ENCODE assay signal across 9 mouse cellular contexts in genomic region chr11:97742591-97742990, GRCm38 (mm10). TPM values are rescaled to one million over a fixed set of nuclear protein-coding genes. Genes with fewer than 3 reads are reported as not detected.
A peak's percentile ranks its signal among the peaks of the same experiment; 100 is the strongest.
DNase-seq lines count a peak whose midpoint lies in the region; ATAC-seq and TF ChIP-seq lines count a peak whose summit lies in the region.
"Had no signal": no experiment of that assay in that cellular context is flagged by ENCODE, and none has a peak within 500 bp of the region (broad histone marks: within the 10 kb centered on the region; RNA-seq: fewer than 3 reads in every experiment).

No protein-coding gene starts in this region.

- no peak for TF ChIP-seq RAD21 in CH12.LX (IDR thresholded peaks at IDR 0.05; ENCODE audit: low read depth, low read length)

- in situ Hi-C loops in CH12.LX (cut with MboI; ENCODE audit: low pct_ligation_motif_present, low pct_unique_long_range_greater_than_20kb, low sequenced_read_pairs): no loop called here

- no peak for TF ChIP-seq EP300 in CH12.LX (IDR thresholded peaks at IDR 0.05; ENCODE audit: low read length)

- no peak overlapping the region for H3K27ac ChIP-seq in heart, embryonic 14.5 days (replicated peaks in 1 of 2; ENCODE audit: control insufficient read depth in 1 of 2, insufficient read depth in 1 of 2, low read depth in 2 of 2, low read length in 2 of 2)
- H3K27ac ChIP-seq in CH12.LX (ENCODE audit: insufficient read depth, low read depth): no peak overlapping the region
- H3K27ac ChIP-seq in forebrain, embryonic 15.5 days (replicated peaks): no peak overlapping the region
- no peak overlapping the region for H3K27ac ChIP-seq in liver, embryonic 15.5 days (replicated peaks)

- ATAC-seq in heart, embryonic 14.5 days (ENCODE audit: insufficient number of reproducible peaks, insufficient read depth, low FRiP score, low read depth): no peak
- no peak for ATAC-seq in forebrain, embryonic 15.5 days (replicated peaks)
- ATAC-seq in liver, embryonic 15.5 days (ENCODE audit: insufficient read depth): no peak

- TF ChIP-seq CTCF in CH12.LX (conservative IDR thresholded peaks at IDR 0.05 in 1 of 2, IDR thresholded peaks at IDR 0.05 in 1 of 2; ENCODE audit: low read depth in 2 of 2, low read length in 2 of 2): no peak

- H3K9me3 ChIP-seq in heart, embryonic 14.5 days (ENCODE audit: control insufficient read depth, low read length): no peaks in the 10 kb centered on the region
- H3K9me3 ChIP-seq in CH12.LX (replicated peaks; ENCODE audit: low read length): peaks cover 2% of the 10 kb centered on the region
- no peaks in the 10 kb centered on the region for H3K9me3 ChIP-seq in forebrain, embryonic 15.5 days
- no peaks in the 10 kb centered on the region for H3K9me3 ChIP-seq in liver, embryonic 15.5 days (replicated peaks)
- H3K9me3 ChIP-seq: heart, embryonic 10.5 days had no signal

- H3K4me3 ChIP-seq in heart, embryonic 14.5 days (ENCODE audit: control insufficient read depth in 1 of 2, insufficient read depth in 1 of 2, low read depth in 1 of 2, low read length in 2 of 2): no peak overlapping the region; a peak in 1 of 4 replicates
- peak overlapping the region; percentile 79 to 99 (median 81) for H3K4me3 ChIP-seq in CH12.LX (replicated peaks in 1 of 3; ENCODE audit: low read depth in 2 of 3, low read length in 2 of 3, poor library complexity in 1 of 3)
- H3K4me3 ChIP-seq in forebrain, embryonic 15.5 days: peak overlapping the region; percentile 83
- H3K4me3 ChIP-seq in liver, embryonic 15.5 days (replicated peaks): peak overlapping the region; percentile 84; the same call in 1 of the 2 replicates

- dilution Hi-C loops in CH12.LX (cut with MboI; ENCODE audit: extremely low pct_ligation_motif_present, extremely low pct_unique_long_range_greater_than_20kb, low sequenced_read_pairs): no loop called here

- peaks cover 15% of the 10 kb centered on the region for H3K36me3 ChIP-seq in heart, embryonic 14.5 days (ENCODE audit: control insufficient read depth, insufficient read depth, low read length)
- peaks cover 10 to 45% of the 10 kb centered on the region in 2 experiments for H3K36me3 ChIP-seq in CH12.LX (replicated peaks in 1 of 2; ENCODE audit: control insufficient read depth in 1 of 2, insufficient read depth in 1 of 2, low read length in 1 of 2)
- peaks cover 16% of the 10 kb centered on the region for H3K36me3 ChIP-seq in forebrain, embryonic 15.5 days
- peaks cover 13% of the 10 kb centered on the region for H3K36me3 ChIP-seq in liver, embryonic 15.5 days (replicated peaks)

- intact Hi-C loops in heart, postnatal 25 days (cut with DNase I): loop anchor here (5.0 kb wide), 1 partner anchor 40 kb away; the partner anchor contains the start of genes Pcgf2 and Psmb3

- no peaks in the 10 kb centered on the region for H3K27me3 ChIP-seq in heart, embryonic 14.5 days (ENCODE audit: control insufficient read depth, insufficient read depth, low read length)
- H3K27me3 ChIP-seq in CH12.LX (replicated peaks): no peaks in the 10 kb centered on the region
- H3K27me3 ChIP-seq in forebrain, embryonic 15.5 days: no peaks in the 10 kb centered on the region
- no peaks in the 10 kb centered on the region for H3K27me3 ChIP-seq in liver, embryonic 15.5 days

- DNase-seq in heart, postnatal 25 days (ENCODE audit: low spot score): no peak
- DNase-seq in CH12.LX (ENCODE audit: extremely low read depth): peak; percentile 28
- no peak for DNase-seq in c-Kit-positive CD71-positive TER-119-positive erythroid progenitor cells, embryonic 14.5 days (ENCODE audit: low spot score)
- DNase-seq in ovary, postnatal 10 days (ENCODE audit: low spot score): no peak
- no peak for DNase-seq in urinary bladder, postnatal 36 days (ENCODE audit: low spot score in 2 of 2)

- H3K79me2 ChIP-seq in CH12.LX (replicated peaks; ENCODE audit: control insufficient read depth, extremely low read depth, insufficient read depth, poor library complexity, severe bottlenecking): peaks cover 36% of the 10 kb centered on the region

- peak overlapping the region; percentile 94 for H3K4me2 ChIP-seq in heart, embryonic 14.5 days (ENCODE audit: low read length)
- H3K4me2 ChIP-seq in CH12.LX (ENCODE audit: insufficient read depth, low read depth, poor library complexity, severe bottlenecking): peak overlapping the region; percentile 58
- H3K4me2 ChIP-seq in forebrain, embryonic 15.5 days (replicated peaks): peak overlapping the region; percentile 57
- H3K4me2 ChIP-seq in liver, embryonic 15.5 days: peak overlapping the region; percentile 95

- 83% methylated on average over 9 of the region's 9 CpGs for WGBS in heart, embryonic 14.5 days
- 69% methylated on average over 9 of the region's 9 CpGs for WGBS in forebrain, embryonic 15.5 days
- WGBS in liver, embryonic 15.5 days (ENCODE audit: insufficient replicate concordance): 64% methylated on average over 9 of the region's 9 CpGs

- H3K4me1 ChIP-seq in heart, embryonic 14.5 days (ENCODE audit: control insufficient read depth in 2 of 2, insufficient read depth in 2 of 2, low read length in 2 of 2): peaks cover 12 to 19% of the 10 kb centered on the region in 2 experiments
- peaks cover 6 to 31% of the 10 kb centered on the region in 2 experiments for H3K4me1 ChIP-seq in CH12.LX (ENCODE audit: control insufficient read depth in 1 of 2, insufficient read depth in 2 of 2)
- H3K4me1 ChIP-seq in forebrain, embryonic 15.5 days: peaks cover 46% of the 10 kb centered on the region
- H3K4me1 ChIP-seq in liver, embryonic 15.5 days (replicated peaks): peaks cover 31% of the 10 kb centered on the region

- no peak overlapping the region; the same call in 1 of the 2 replicates for H3K9ac ChIP-seq in heart, embryonic 14.5 days (ENCODE audit: low read length)
- peak overlapping the region; percentile 91 for H3K9ac ChIP-seq in CH12.LX (ENCODE audit: insufficient read depth, low read depth)
- H3K9ac ChIP-seq in forebrain, embryonic 15.5 days (replicated peaks): peak overlapping the region; percentile 81; the same call in 1 of the 2 replicates
- no peak overlapping the region for H3K9ac ChIP-seq in liver, embryonic 15.5 days

- no peak for TF ChIP-seq POLR2A in CH12.LX (IDR thresholded peaks at IDR 0.05; ENCODE audit: low read depth, low read length)

TF ChIP-seq in CH12.LX, 34 proteins besides CTCF, POLR2A, EP300 and RAD21:
- TF ChIP-seq MAZ (IDR thresholded peaks at IDR 0.05; ENCODE audit: low read depth, low read length) (no peak), SIN3A (IDR thresholded peaks at IDR 0.05; ENCODE audit: low read length) (no peak), ZMIZ1 (IDR thresholded peaks at IDR 0.05; ENCODE audit: low read depth, low read length) (no peak), ZC3H11A (IDR thresholded peaks at IDR 0.05; ENCODE audit: low read depth, low read length) (no peak), ZKSCAN1 (IDR thresholded peaks at IDR 0.05; ENCODE audit: borderline replicate concordance, low read depth, low read length) (no peak)

RNA-seq across cellular contexts. Expression of gene Pip4k2b, which starts 1.9 kb away (rescaled TPM):
- polyA plus RNA-seq in heart, embryonic 14.5 days (2014; fragmentation: Nextera tagmentation; extraction: Ambion mirVana): 0.80 and 1.1 TPM in 2 replicates
- total RNA-seq in heart, postnatal 25 days (2021): 10 to 100 TPM; 20.2 to 21.1 TPM
- 28.7 and 30.8 TPM in 2 replicates for total RNA-seq in CH12.LX (2012; rRNA removed)
- 20.3 and 23.3 TPM in 2 replicates for total RNA-seq in CH12.LX (2014; rRNA removed)
- 35.4 and 44.0 TPM in 2 replicates for polyA plus RNA-seq in CH12.LX (2012; ENCODE audit: insufficient read length, low read depth)
- polyA plus RNA-seq in forebrain, embryonic 15.5 days (2015; fragmentation: Nextera tagmentation; extraction: Ambion mirVana): 4.1 and 4.8 TPM in 2 replicates
- 0.48 and 0.54 TPM in 2 replicates for polyA plus RNA-seq in liver, embryonic 15.5 days (2015; fragmentation: Nextera tagmentation; extraction: Ambion mirVana)

RNA-seq across cellular contexts. Expression of gene Cwc25, which starts 23.8 kb away (rescaled TPM):
- polyA plus RNA-seq in heart, embryonic 14.5 days (2014; fragmentation: Nextera tagmentation; extraction: Ambion mirVana): 9.0 and 9.8 TPM in 2 replicates
- 1 to 10 TPM; 7.0 to 7.2 TPM for total RNA-seq in heart, postnatal 25 days (2021)
- total RNA-seq in CH12.LX (2012; rRNA removed) (16.7 and 17.3 TPM in 2 replicates), CH12.LX (2014; rRNA removed) (19.3 and 19.6 TPM in 2 replicates)
- 21.5 and 21.7 TPM in 2 replicates for polyA plus RNA-seq in CH12.LX (2012; ENCODE audit: insufficient read length, low read depth)
- 18.0 and 18.6 TPM in 2 replicates for polyA plus RNA-seq in forebrain, embryonic 15.5 days (2015; fragmentation: Nextera tagmentation; extraction: Ambion mirVana)
- polyA plus RNA-seq in liver, embryonic 15.5 days (2015; fragmentation: Nextera tagmentation; extraction: Ambion mirVana): 5.4 and 5.8 TPM in 2 replicates

RNA-seq across cellular contexts. Expression of gene 1700001P01Rik, which starts 33.1 kb away (rescaled TPM):
- polyA plus RNA-seq in heart, embryonic 14.5 days (2014; fragmentation: Nextera tagmentation; extraction: Ambion mirVana): not detected in 2 replicates
- total RNA-seq in heart, postnatal 25 days (2021): not detected
- total RNA-seq in CH12.LX (2012; rRNA removed): 0.47 and 0.50 TPM in 2 replicates
- total RNA-seq in CH12.LX (2014; rRNA removed): not detected in 2 replicates
- polyA plus RNA-seq in CH12.LX (2012; ENCODE audit: insufficient read length, low read depth): 0.41 TPM in 1 of 2 replicates, not detected in the other
- polyA plus RNA-seq in forebrain, embryonic 15.5 days (2015; fragmentation: Nextera tagmentation; extraction: Ambion mirVana): 0.39 and 0.75 TPM in 2 replicates
- polyA plus RNA-seq in liver, embryonic 15.5 days (2015; fragmentation: Nextera tagmentation; extraction: Ambion mirVana): not detected in 2 replicates

RNA-seq across cellular contexts. Expression of gene Psmb3, which starts 39.4 kb away (rescaled TPM):
- 430 and 441 TPM in 2 replicates for polyA plus RNA-seq in heart, embryonic 14.5 days (2014; fragmentation: Nextera tagmentation; extraction: Ambion mirVana)
- 100 to 1,000 TPM; 150 to 151 TPM for total RNA-seq in heart, postnatal 25 days (2021)
- total RNA-seq in CH12.LX (2012; rRNA removed) (863 and 969 TPM in 2 replicates), CH12.LX (2014; rRNA removed) (1,070 and 1,251 TPM in 2 replicates)
- 560 and 594 TPM in 2 replicates for polyA plus RNA-seq in CH12.LX (2012; ENCODE audit: insufficient read length, low read depth)
- polyA plus RNA-seq in forebrain, embryonic 15.5 days (2015; fragmentation: Nextera tagmentation; extraction: Ambion mirVana): 460 and 475 TPM in 2 replicates
- polyA plus RNA-seq in liver, embryonic 15.5 days (2015; fragmentation: Nextera tagmentation; extraction: Ambion mirVana): 236 and 247 TPM in 2 replicates

RNA-seq across cellular contexts. Expression of gene Rpl23, which starts 39.6 kb away (rescaled TPM):
- 499 and 536 TPM in 2 replicates for polyA plus RNA-seq in heart, embryonic 14.5 days (2014; fragmentation: Nextera tagmentation; extraction: Ambion mirVana)
- 100 to 1,000 TPM; 454 to 515 TPM for total RNA-seq in heart, postnatal 25 days (2021)
- 2,073 and 2,338 TPM in 2 replicates for total RNA-seq in CH12.LX (2012; rRNA removed)
- 1,878 and 2,226 TPM in 2 replicates for total RNA-seq in CH12.LX (2014; rRNA removed)
- 1,387 and 2,564 TPM in 2 replicates for polyA plus RNA-seq in CH12.LX (2012; ENCODE audit: insufficient read length, low read depth)
- polyA plus RNA-seq in forebrain, embryonic 15.5 days (2015; fragmentation: Nextera tagmentation; extraction: Ambion mirVana): 327 and 370 TPM in 2 replicates
- 185 and 242 TPM in 2 replicates for polyA plus RNA-seq in liver, embryonic 15.5 days (2015; fragmentation: Nextera tagmentation; extraction: Ambion mirVana)

Comparison
In these comparisons a context has a peak if more than half of its experiments do, and no peak if none do; other contexts are left out.
1. H3K4me3 ChIP-seq: peak in CH12.LX (3 of 3), forebrain, embryonic 15.5 days (single experiment) and liver, embryonic 15.5 days (single experiment); none in heart, embryonic 14.5 days (0 of 2).
2. H3K9ac ChIP-seq: peak in CH12.LX (single experiment) and forebrain, embryonic 15.5 days (single experiment); none in heart, embryonic 14.5 days (single experiment) and liver, embryonic 15.5 days (single experiment).
3. Peak in every context shown above with its lines, with median percentiles within 50 percentile points of each other: H3K4me2 ChIP-seq.